Mouse (Mus musculus) B cell, adult (primary cell): Measurements from ENCODE around the gene Irf2bp1. TPM values are rescaled to one million over a fixed set of nuclear protein-coding genes. Genes with fewer than 3 reads are reported as not detected.

Source experiments
- total RNA-seq: library from RNA; stranded (reverse); gene quantifications from 4 replicates; pipeline ENCODE4 v1.2.4, GENCODE M21; 2023; ENCODE audit not compliant: inconsistent age

The Irf2bp1 gene
- 28.5 to 35.3 TPM (median 33.8 TPM) in 4 replicates for total RNA-seq

DNA sequence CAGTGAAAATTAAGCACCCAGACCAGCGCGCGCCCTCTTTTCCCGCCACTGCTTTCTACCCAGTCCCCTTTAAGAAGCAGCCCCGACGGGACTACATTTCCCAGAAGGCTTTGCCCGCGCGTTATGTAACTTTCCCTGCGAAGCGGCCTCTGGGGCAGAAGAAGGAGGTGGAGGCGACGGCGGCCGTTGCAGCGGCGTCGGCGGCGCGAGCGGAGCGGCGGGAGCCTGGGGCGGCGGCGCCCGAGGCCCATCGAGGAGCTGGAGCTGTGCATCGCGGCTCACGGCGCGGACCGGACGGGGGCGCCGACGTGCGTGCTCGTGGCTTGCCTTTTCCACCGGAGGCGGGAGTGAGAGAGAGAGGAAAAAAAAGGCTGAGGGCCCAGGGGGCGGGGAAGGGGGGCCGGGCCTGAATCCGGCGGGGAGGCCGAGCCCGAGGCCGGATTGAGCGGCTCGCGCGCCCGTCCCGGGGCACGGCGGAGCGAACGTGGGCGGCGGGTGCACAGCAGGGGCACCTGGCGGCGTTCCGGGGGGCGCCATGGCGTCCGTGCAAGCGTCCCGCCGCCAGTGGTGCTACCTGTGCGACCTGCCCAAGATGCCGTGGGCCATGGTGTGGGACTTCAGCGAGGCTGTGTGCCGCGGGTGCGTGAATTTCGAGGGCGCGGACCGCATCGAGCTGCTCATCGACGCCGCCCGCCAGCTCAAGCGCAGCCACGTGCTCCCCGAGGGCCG is at the start of gene Irf2bp1:
Irf2bp1 (plus strand) TSS at position 143 of the 729 bp plus-strand sequence.

GRCm38 (mm10) chr7:18987100-18987499 is 16.7 kb upstream of the Irf2bp1 start, which contains the start of gene Nanos2:
Gene Nanos2, plus strand, starts transcription at chr7:18987400.

DNA sequence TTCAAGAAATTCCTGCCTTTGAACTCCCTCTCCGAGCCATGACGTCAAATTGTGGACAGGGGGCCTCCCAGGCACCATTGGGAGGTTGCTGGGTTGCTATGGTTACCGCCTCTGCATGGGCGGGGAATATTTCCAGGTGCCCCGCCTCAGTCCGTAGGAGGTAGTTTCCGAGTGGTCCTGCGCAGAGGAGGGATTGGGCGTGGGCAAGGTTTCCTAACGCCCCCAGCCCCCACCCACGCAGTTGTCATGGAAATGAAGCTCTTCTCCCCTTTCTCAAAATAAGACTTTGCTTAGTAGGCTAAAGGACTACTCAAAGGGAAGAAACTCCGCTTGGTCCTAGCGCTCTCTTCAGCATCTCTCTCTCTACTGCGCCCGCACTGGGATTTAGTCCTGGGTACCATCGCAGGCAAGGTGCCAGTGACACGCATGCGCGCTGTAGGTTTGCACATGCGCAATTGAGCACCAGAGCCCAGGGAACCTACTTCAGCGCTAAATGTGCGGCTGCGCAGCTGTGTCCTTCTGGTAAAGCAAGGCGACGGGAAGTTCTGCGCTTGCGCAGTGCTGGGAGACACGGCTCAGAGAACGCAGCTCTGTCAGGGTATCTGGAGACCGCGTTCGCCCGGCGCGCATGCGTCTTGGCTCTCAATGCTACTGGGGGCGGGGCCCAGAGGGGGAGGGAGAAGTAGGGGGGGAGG is 13.1 kb upstream of the Irf2bp1 start, which contains the start of gene Mypop:
Mypop (plus strand) TSS at position 645 of the 695 bp plus-strand sequence.

DNA sequence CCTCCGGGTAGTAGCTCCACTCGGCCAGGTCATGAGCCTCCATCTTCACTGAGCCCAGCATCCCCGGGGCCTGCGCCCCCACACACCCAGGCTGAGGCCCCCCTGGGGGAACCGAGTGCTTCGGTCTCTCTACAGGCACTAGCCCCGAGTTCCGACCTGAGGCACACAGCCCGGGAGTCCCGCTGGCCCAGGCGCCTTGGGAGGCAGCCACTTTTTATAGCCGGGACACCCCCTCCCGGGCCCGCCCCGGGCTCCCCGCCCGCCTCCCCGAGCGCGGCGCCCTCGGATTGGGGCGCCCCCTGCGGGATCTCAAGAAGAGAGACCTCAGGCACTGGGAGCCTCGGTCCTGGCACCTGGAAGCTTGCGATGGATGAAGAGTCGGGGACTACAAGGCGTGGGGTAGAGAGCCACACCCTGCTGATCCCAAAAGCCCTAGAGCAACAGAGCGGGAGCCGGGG is 19.5 kb downstream of the Irf2bp1 start, which contains the start of gene Foxa3:
Foxa3 (minus strand) TSS at position 182 of the 458 bp plus-strand sequence.

DNA sequence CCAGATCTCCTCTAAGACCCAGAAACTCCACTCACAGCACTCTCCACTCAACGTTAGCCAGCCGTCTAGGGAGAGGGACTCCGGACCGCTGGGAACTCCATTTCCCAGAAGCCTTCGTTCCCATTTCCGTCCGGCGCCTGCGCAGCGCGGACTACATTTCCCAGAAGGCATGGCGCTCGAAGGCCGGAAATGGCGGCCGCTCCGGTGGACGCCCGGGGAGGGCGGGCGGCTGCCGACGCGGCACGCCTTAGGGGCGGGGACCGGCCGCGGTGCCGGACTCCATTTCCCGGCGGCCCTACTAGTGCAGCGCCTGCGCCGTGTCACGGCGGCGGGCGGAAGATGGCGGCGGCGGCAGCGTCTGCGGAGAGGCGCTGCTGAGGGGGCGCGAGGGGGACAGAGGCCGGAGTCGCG is 20.3 kb downstream of the Irf2bp1 start, which contains the start of gene Sympk:
Sympk (plus strand) TSS at position 282 of the 411 bp plus-strand sequence.

DNA sequence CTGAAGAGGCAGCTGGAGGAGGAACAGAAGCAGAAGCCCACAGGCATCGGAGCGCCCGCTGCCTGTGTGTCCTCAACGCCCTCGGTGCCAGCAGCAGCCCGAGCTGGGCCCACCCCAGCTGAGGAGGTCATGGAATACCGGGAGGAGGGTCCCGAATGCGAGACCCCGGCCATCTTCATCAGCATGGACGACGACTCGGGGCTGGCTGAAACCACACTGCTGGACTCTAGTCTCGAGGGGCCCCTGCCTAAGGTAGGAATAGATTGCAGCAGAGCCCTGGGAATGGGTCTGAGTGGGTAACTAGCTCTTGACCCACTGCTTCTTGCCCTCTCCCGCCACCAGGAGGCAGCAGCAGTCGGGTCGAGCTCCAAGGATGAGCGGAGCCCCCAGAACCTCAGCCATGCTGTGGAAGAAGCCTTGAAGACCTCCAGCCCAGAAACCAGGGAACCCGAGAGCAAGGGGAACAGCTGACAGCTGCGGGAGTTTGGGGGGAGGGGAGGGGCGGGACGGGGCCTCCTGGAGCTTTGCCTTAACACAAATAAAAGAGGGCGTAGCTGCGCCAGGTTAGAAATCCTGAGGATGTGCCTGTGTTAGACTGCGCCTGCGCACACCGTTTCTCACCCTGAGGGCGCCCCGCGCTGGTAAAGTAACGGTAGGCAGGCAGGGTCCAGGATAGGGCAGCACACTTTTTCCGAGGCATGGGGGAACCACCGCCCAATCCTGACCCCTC is 50.4 kb downstream of the Irf2bp1 start, which contains the start of gene Rsph6a:
Rsph6a (plus strand) TSS at position 644 of the 730 bp plus-strand sequence.

Other genes with a start within 250 kb of the Irf2bp1 start
- not detected in 4 replicates for gene Psg19, start 205.5 kb upstream of the Irf2bp1 start, total RNA-seq
- gene Psg17, start 182.4 kb upstream of the Irf2bp1 start, total RNA-seq = not detected in 4 replicates
- not detected in 4 replicates for gene Mill2, start 164.1 kb upstream of the Irf2bp1 start, total RNA-seq
- gene Pglyrp1, start 132.7 kb upstream of the Irf2bp1 start, total RNA-seq = 20.5 to 23.4 TPM (median 22.0 TPM) in 4 replicates
- gene Ccdc61, start 93.6 kb upstream of the Irf2bp1 start, total RNA-seq = 17.6 to 25.4 TPM (median 23.2 TPM) in 4 replicates
- gene Nova2, start 78.2 kb upstream of the Irf2bp1 start, total RNA-seq = not detected in 4 replicates
- not detected in 4 replicates for gene Nanos2, start 16.6 kb upstream of the Irf2bp1 start, total RNA-seq
- 1.2 to 2.0 TPM (median 1.5 TPM) in 4 replicates for gene Mypop, start 12.8 kb upstream of the Irf2bp1 start, total RNA-seq
- not detected in 4 replicates for gene Foxa3, start 19.5 kb downstream of the Irf2bp1 start, total RNA-seq
- gene Sympk, start 20.3 kb downstream of the Irf2bp1 start, total RNA-seq = 99.2 to 117 TPM (median 107 TPM) in 4 replicates
- gene Rsph6a, start 50.6 kb downstream of the Irf2bp1 start, total RNA-seq = 1.00 TPM in 1 of 4 replicates, not detected in the others
- 19.7 to 23.8 TPM (median 21.4 TPM) in 4 replicates for gene Dmwd, start 72.2 kb downstream of the Irf2bp1 start, total RNA-seq
- gene Dmpk, start 79.8 kb downstream of the Irf2bp1 start, total RNA-seq = 15.9 to 23.2 TPM (median 19.0 TPM) in 4 replicates
- gene Six5, start 90.5 kb downstream of the Irf2bp1 start, total RNA-seq = 0.21 to 0.51 TPM (median 0.34 TPM) in 4 replicates
- 0.12 TPM in 1 of 4 replicates, not detected in the others for gene Gm4969, start 114.3 kb downstream of the Irf2bp1 start, total RNA-seq
- 25.7 to 28.5 TPM (median 26.6 TPM) in 4 replicates for gene Fbxo46, start 115.8 kb downstream of the Irf2bp1 start, total RNA-seq
- gene Qpctl, start 145.2 kb downstream of the Irf2bp1 start, total RNA-seq = 10.1 to 12.4 TPM (median 10.5 TPM) in 4 replicates
- 91.1 to 103 TPM (median 97.6 TPM) in 4 replicates for gene Snrpd2, start 145.7 kb downstream of the Irf2bp1 start, total RNA-seq
- gene Gipr, start 162.1 kb downstream of the Irf2bp1 start, total RNA-seq = not detected in 4 replicates
- 20.8 to 29.3 TPM (median 27.0 TPM) in 4 replicates for gene Eml2, start 172.4 kb downstream of the Irf2bp1 start, total RNA-seq
- 0.16 TPM in 1 of 4 replicates, not detected in the others for gene Gpr4, start 208.5 kb downstream of the Irf2bp1 start, total RNA-seq
- 46.7 to 54.6 TPM (median 48.7 TPM) in 4 replicates for gene Opa3, start 224.3 kb downstream of the Irf2bp1 start, total RNA-seq